Mouse (Mus musculus): ENCODE measurements at regions not wholly inside any gene's neighbourhood (a gene's known extent, or its start where the extent isn't known, plus 50 kb on each side); places are given as distances from the start of the nearest gene placed in this dataset.

- Histone ChIP-seq H3K4me3 (no peak overlapping the region), H3K4me1 (ENCODE audit: control insufficient read depth, insufficient read depth, low read length) (no peaks in the 10 kb centered on the region), H3K79me2 (replicated peaks; ENCODE audit: control insufficient read depth, insufficient read depth, low read length) (no peaks in the 10 kb centered on the region), H3K9ac (ENCODE audit: low read depth, low read length) (no peak overlapping the region), H3K27me3 (ENCODE audit: control insufficient read depth, insufficient read depth, low read length) (no peaks in the 10 kb centered on the region), H3K36me3 (ENCODE audit: control insufficient read depth, insufficient read depth, low read length) (no peaks in the 10 kb centered on the region), H3K27ac (no peak overlapping the region)
- intact Hi-C loops (cut with DNase I): no loop called here
- no peak for DNase-seq
- WGBS: 66% methylated on average over 7 of the region's 7 CpGs
- no peak for TF ChIP-seq EP300 (IDR thresholded peaks at IDR 0.05; ENCODE audit: insufficient read depth, low read depth, low read length)
- no peak for TF ChIP-seq CTCF (IDR thresholded peaks at IDR 0.05)
- TF ChIP-seq POLR2A (IDR thresholded peaks at IDR 0.05; ENCODE audit: insufficient read depth, low read depth, low read length): no peak
Observed at GRCm38 (mm10) chr10:116655891-116656290, 74.6 kb upstream of the Cnot2 start.

GRCm38 (mm10) chr10:116655018-116655807 lies 73.9 kb upstream of the Cnot2 start:
- TF ChIP-seq POLR2A (IDR thresholded peaks at IDR 0.05; ENCODE audit: insufficient read depth, low read depth, low read length) (no peak), EP300 (IDR thresholded peaks at IDR 0.05; ENCODE audit: insufficient read depth, low read depth, low read length) (no peak), CTCF (IDR thresholded peaks at IDR 0.05) (no peak)
- WGBS: 75% methylated on average over 6 of the region's 6 CpGs
- no peak overlapping the region for H3K4me3 ChIP-seq
- no peaks in the 10 kb centered on the region for H3K36me3 ChIP-seq (ENCODE audit: control insufficient read depth, insufficient read depth, low read length)
- intact Hi-C loops (cut with DNase I): no loop called here
- no peaks in the 10 kb centered on the region for H3K79me2 ChIP-seq (replicated peaks; ENCODE audit: control insufficient read depth, insufficient read depth, low read length)
- no peak overlapping the region for H3K27ac ChIP-seq
- no peak overlapping the region for H3K9ac ChIP-seq (ENCODE audit: low read depth, low read length)
- H3K27me3 ChIP-seq (ENCODE audit: control insufficient read depth, insufficient read depth, low read length): no peaks in the 10 kb centered on the region
- DNase-seq: no peak
- no peaks in the 10 kb centered on the region for H3K4me1 ChIP-seq (ENCODE audit: control insufficient read depth, insufficient read depth, low read length)

- DNase-seq: no peak
- 96% methylated on average over 14 of the region's 14 CpGs for WGBS
- Histone ChIP-seq H3K27ac (no peak overlapping the region), H3K36me3 (ENCODE audit: control insufficient read depth, insufficient read depth, low read length) (no peaks in the 10 kb centered on the region), H3K27me3 (ENCODE audit: control insufficient read depth, insufficient read depth, low read length) (no peaks in the 10 kb centered on the region), H3K79me2 (replicated peaks; ENCODE audit: control insufficient read depth, insufficient read depth, low read length) (no peaks in the 10 kb centered on the region), H3K9ac (ENCODE audit: low read depth, low read length) (no peak overlapping the region), H3K4me1 (ENCODE audit: control insufficient read depth, insufficient read depth, low read length) (no peaks in the 10 kb centered on the region), H3K4me3 (no peak overlapping the region)
- intact Hi-C loops (cut with DNase I): no loop called here
- TF ChIP-seq POLR2A (IDR thresholded peaks at IDR 0.05; ENCODE audit: insufficient read depth, low read depth, low read length): no peak
- no peak for TF ChIP-seq CTCF (IDR thresholded peaks at IDR 0.05)
- no peak for TF ChIP-seq EP300 (IDR thresholded peaks at IDR 0.05; ENCODE audit: insufficient read depth, low read depth, low read length)
Observed at GRCm38 (mm10) chr10:116654091-116654490, 72.8 kb upstream of the Cnot2 start.

- Histone ChIP-seq H3K27ac (no peak overlapping the region), H3K79me2 (replicated peaks; ENCODE audit: control insufficient read depth, insufficient read depth, low read length) (no peaks in the 10 kb centered on the region), H3K4me3 (no peak overlapping the region), H3K36me3 (ENCODE audit: control insufficient read depth, insufficient read depth, low read length) (no peaks in the 10 kb centered on the region), H3K4me1 (ENCODE audit: control insufficient read depth, insufficient read depth, low read length) (no peaks in the 10 kb centered on the region), H3K27me3 (ENCODE audit: control insufficient read depth, insufficient read depth, low read length) (no peaks in the 10 kb centered on the region), H3K9ac (ENCODE audit: low read depth, low read length) (no peak overlapping the region)
- intact Hi-C loops (cut with DNase I): no loop called here
- DNase-seq: no peak
- WGBS: 87% methylated on average over 12 of the region's 12 CpGs
- TF ChIP-seq EP300 (IDR thresholded peaks at IDR 0.05; ENCODE audit: insufficient read depth, low read depth, low read length) (no peak), POLR2A (IDR thresholded peaks at IDR 0.05; ENCODE audit: insufficient read depth, low read depth, low read length) (no peak), CTCF (IDR thresholded peaks at IDR 0.05) (no peak)
Observed at GRCm38 (mm10) chr10:116653511-116653945, 72.2 kb upstream of the Cnot2 start.

GRCm38 (mm10) chr10:116649287-116649686 lies 68.0 kb upstream of the Cnot2 start:
- DNase-seq: no peak
- TF ChIP-seq CTCF (IDR thresholded peaks at IDR 0.05) (no peak), POLR2A (IDR thresholded peaks at IDR 0.05; ENCODE audit: insufficient read depth, low read depth, low read length) (no peak), EP300 (IDR thresholded peaks at IDR 0.05; ENCODE audit: insufficient read depth, low read depth, low read length) (no peak)
- Histone ChIP-seq H3K9ac (ENCODE audit: low read depth, low read length) (no peak overlapping the region), H3K4me3 (no peak overlapping the region), H3K27ac (no peak overlapping the region), H3K79me2 (replicated peaks; ENCODE audit: control insufficient read depth, insufficient read depth, low read length) (no peaks in the 10 kb centered on the region), H3K27me3 (ENCODE audit: control insufficient read depth, insufficient read depth, low read length) (no peaks in the 10 kb centered on the region), H3K4me1 (ENCODE audit: control insufficient read depth, insufficient read depth, low read length) (no peaks in the 10 kb centered on the region), H3K36me3 (ENCODE audit: control insufficient read depth, insufficient read depth, low read length) (no peaks in the 10 kb centered on the region)
- intact Hi-C loops (cut with DNase I): no loop called here
- WGBS: 92% methylated on average over 3 of the region's 3 CpGs

GRCm38 (mm10) chr10:116646035-116646434 lies 64.7 kb upstream of the Cnot2 start:
- Histone ChIP-seq H3K4me1 (ENCODE audit: control insufficient read depth, insufficient read depth, low read length) (no peaks in the 10 kb centered on the region), H3K36me3 (ENCODE audit: control insufficient read depth, insufficient read depth, low read length) (no peaks in the 10 kb centered on the region), H3K79me2 (replicated peaks; ENCODE audit: control insufficient read depth, insufficient read depth, low read length) (no peaks in the 10 kb centered on the region), H3K27me3 (ENCODE audit: control insufficient read depth, insufficient read depth, low read length) (no peaks in the 10 kb centered on the region), H3K4me3 (no peak overlapping the region), H3K9ac (ENCODE audit: low read depth, low read length) (no peak overlapping the region), H3K27ac (no peak overlapping the region)
- 77% methylated on average over 7 of the region's 7 CpGs for WGBS
- intact Hi-C loops (cut with DNase I): no loop called here
- TF ChIP-seq POLR2A (IDR thresholded peaks at IDR 0.05; ENCODE audit: insufficient read depth, low read depth, low read length) (no peak), CTCF (IDR thresholded peaks at IDR 0.05) (no peak), EP300 (IDR thresholded peaks at IDR 0.05; ENCODE audit: insufficient read depth, low read depth, low read length) (no peak)
- DNase-seq: no peak

Data from heart, adult 2 months (tissue).